Mouse (Mus musculus): ENCODE measurements around the gene Map4k1. TPM values are rescaled to one million over a fixed set of nuclear protein-coding genes. Genes with fewer than 3 reads are reported as not detected.
"Not testable (repeated sequence)": the region's sequence is repeated elsewhere in the genome, so short reads cannot be mapped to it uniquely, and the experiment has no call there.

The Map4k1 gene
- total RNA-seq, 4 experiments from 2014 or later, result 1.4 to 3.9 (median 1.8) TPM

DNA sequence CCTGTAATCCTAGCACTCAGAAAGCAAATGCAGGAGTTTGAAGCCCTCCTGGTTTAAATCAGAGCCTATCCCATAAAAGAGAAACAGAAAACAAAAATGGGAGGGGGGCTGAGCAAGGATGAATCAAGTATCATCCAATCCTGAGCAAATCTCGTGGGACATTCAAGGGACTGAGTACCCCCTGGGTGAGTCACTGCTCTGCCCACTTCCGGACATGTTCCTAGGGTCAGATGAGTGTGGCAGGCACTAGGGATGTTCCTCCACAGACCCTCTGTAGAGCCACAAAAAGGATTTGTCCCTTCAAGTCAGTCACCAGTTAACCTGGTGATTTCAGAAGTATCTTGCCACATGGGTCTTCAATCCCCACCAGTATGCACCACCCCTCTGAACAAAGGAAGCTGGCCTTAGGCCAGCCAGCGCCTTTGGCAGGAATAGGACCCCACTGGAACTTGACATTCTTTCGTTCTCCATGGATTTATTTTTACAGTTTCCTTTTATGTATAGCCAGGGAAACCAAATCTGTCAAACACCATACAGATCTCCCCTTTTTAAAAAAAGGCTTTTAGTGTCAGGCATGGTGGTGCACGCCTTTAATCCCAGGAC is 26.5 kb upstream of the Map4k1 start:
- no peak for DNase-seq

DNA sequence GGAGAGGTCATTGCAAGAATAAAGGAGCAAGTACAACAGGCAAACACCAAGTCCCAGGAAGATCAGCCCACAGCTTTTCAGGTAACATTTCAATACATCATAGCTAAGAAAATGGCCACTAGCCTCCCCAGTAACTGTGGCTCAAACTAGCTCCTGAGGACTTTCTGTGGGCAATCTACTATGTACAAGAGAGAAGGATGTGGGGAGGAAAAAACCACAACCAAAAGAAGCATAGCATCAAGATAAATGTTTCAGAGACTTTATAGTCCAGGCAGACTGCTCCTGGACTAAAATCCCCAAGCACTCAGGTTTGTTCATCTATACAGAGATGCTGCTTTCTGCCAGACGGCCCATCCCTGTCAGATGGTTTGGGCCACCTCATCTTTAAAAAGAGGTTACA is 25.6 kb upstream of the Map4k1 start:
- DNase-seq, result no peak

DNA sequence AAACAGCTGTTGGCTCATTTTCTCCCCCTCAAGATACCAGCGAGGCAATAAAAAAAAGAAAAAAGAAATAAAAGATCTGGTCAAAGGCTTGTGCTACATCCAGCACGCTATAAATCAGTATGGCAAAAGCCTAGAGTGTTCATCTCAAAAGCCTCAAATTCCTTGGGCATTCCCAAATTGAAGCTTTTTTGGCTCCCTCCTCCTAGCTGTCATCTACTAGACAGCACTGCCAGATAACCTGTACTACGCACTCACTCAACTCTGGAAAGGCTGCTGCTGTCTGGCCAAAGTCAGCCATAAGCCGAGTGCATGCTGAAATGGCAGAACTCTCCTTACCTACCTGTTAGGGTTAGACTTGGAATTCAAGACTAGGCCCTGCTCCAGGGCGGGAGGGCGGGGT is 24.6 kb upstream of the Map4k1 start:
- no peak for DNase-seq

DNA sequence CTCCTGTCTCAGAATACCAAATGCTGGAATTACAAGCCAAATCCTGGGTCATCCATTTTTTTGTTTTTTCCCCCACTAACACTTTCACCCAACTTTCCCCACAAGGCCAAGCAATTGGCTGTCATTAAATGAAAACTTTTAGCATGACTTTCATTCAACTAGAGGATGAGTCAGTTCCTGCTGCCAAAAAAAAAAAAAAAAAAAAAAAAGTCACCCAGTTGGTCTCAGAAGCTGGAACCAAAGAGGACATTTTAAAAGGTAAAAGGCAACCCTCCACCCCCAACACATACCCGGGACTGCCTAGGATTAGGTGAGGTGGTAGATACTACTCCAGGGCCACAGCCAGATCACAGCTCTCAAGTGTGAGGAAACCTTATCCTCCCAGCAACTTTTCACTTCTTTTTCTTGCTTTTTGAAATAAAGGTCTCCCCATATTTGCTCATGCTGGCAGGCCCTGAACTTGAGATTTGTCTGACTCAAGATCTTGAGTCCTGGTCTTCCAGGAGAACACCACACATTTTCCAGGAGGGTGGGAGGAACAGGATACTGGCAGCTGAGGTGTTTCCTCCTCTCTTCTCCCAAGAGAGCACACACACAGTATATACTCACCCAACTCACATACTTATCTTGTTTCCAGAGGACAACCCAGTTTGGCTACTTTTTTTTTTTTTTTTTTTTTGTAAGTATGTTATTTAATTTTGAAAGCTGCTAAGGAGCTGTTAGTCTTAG is 23.7 kb upstream of the Map4k1 start:
- no peak for DNase-seq

DNA sequence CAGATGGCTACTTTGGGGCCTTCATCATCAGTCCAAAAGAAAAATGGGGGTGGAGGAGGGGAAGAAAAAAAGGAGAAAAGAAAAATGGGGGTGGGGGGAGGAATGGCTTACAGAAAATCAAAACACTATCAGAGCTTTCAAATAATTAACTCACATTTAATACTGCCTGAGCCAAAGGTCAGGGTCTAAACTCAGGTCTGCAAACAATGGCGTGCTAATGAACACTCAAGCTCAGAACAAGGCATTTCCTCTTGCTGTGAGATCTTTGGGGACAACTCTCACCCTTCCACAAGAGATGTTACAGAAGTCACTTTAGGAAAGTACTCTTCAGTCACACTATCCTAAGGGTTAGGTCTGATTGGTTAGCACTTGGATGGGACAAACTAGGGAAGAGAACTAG is 23.1 kb upstream of the Map4k1 start:
- no peak for DNase-seq

DNA sequence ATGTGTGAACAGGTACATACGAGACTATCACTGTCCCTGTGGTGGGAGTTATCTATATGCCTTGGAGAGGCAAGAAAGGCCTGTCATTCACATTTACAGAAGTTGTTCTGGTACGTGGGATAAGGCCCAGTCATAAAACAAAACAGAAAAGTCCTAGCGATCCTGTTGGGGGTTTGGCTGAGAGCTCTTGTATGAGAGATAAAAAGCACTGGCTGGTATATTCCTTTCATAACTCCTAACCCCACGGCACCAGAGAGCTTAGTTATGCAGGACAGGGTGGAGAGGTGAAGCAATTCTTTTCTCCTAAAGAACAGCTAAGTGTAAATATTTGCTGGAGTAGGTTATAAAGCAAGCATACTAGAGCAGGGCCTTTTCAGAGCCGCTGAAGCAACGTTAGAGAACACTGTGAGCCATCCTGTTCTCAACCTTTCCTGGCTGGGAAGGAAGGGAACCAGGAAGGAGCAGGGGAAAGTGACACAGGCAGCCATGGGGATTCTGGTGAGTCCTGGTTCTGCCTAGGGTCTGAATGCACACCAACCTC is 22.3 kb upstream of the Map4k1 start:
- DNase-seq, result no peak

DNA sequence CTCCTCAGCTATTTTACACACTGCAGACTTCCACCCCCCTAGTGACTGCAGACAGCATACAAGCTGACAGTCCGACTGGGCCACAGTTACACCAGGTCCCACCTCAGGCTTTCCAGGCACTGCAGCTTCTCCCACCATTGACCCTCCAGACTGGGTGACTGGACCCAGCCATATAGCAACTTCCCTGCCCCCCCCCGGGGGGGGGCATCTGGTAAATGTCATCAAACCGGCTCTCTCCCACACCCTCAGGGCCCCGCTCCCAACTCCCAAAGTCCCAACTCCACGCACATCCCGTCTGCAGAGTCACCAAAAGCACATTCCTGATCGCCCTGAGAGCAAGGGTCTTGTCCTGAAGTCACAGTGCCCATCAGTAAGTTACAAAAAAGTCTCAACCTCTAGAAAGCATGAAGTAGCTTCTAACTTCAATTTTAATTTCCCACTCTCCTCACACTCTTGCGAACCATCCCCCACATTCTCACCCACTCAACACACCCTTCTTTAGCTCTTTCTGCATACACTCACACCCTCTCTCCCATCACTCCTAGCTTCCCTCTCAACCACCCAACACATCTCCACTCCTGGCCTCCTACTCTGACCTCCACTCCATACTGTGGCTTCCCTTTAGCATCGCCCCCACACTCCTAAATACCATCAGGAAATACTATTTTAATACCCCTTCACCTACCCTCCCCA is 21.4 kb upstream of the Map4k1 start:
- no peak for DNase-seq

DNA sequence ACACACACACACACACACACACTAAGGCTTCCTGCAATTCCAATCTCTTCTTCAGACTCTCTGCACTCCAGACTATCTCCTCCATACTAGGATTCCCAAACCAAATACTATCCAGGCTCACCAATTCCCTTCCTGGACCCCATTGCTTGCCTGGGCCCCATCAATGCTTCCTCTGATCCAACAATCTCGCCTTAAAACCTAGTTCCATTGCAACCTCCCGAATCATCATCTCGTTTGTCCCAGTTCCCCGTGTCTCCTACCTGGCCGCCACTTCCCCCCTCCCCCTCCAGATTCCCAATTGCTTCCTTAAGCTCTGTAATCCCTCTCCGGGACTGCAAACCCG is 20.3 kb upstream of the Map4k1 start:
- DNase-seq, result no peak

DNA sequence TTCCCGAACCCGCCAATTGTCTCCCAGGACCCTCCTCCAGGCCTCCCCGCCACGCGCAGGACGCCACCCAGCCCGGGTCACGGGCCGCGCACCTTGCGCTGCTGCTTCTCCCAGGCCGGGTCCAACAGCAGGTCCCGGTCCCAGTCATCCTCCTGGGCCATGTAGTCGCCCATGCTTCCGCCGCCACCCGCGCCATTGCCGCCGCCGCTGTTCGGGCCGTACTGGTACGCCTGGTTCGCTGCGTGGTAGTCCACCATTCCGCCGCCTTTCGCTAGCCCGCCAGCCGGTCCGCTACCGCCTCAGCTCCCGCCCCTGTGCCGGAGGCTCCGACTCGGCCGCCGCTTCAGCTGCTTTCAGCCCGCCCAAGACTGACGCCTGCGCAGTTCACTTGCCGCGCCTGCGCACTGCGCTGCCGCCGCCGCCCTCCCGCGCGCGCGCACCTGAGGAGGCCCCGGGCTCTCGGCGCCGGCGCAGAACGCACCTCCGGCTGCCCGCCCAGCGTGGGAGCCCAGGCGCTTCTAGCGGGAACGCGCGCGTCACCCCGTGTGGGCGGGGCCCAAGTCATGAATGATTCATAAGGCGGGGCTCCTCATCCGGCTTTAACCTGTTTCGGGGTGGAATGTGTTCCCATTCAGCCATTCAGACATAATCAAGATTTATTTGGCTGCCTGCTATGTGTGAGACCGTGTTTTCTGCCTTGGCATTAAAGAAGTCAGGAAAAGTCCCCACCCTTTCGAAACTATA is 19.8 kb upstream of the Map4k1 start, which contains the start of gene Actn4:
TSS of gene Actn4 (minus strand) at position 414 of the 744 bp plus-strand sequence.
- DNase-seq, result peak; percentile 98

DNA sequence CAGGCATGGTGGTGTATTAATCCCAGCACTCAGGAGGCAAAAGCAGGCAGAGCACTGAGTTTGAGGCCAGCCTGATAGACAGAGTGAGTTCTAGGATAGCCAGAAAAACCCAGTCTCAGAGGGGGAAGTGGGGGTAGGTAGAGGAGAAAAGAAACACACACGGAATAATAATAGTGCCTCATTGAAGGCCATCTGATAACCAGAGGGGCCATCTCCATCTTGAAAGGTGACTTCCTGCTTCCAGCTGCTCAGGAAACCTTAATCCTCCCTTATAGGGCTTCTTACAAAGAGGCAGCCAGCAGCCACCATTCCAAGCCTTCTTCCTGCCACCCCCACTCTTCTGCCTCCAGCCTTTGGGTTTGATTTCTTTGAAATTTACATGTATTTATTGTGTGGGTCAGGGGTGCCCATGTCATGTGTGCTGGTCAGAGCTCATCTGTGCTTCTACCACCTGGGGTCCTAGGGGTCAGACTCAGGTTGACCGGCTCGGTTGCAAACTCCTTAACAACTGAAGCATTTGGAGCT is 18.4 kb upstream of the Map4k1 start:
- DNase-seq, result no peak

DNA sequence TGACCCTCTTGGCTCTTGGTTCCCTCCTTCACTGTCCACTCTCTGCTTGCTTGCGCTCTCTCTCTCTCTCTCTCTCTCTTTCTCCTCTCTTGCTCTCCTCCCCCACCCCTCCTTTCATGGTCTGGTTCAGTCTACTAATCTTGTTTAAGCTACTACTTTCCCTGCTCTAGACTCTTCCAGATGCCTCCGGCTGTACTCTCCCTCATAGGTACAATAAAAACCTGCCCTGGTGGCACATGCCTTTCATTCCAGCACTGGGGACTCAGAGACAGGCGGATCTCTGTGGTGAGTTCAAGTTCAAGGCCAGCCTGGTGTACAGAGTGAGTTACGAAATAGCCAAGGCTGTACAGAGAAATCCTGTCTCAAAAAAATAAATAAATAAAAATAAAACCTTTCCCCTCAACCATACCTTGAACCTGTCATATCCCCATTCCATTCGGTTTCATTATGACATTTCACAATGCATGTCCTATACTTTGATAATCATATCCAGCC is 16.5 kb upstream of the Map4k1 start:
- no peak for DNase-seq

DNA sequence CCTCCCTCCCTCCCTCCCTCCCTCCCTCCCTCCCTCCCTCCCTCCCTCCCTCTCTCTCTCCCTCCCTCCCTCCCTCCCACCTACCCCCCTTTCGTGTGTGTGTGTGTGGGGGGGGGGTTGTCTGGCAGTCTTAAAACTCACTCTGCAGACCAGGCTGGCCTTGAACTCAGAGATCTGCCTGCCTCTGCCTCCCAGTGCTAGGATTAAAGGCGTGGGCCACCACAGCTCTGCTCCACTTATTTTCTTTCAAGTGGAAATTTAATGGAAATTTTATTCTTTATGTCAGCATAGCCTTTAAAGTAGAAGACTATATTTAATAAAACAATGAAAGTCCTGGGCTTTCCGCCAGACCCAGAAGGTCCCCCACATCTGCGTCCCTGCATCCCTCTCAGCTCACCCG is 15.7 kb upstream of the Map4k1 start:
- no peak for DNase-seq

DNA sequence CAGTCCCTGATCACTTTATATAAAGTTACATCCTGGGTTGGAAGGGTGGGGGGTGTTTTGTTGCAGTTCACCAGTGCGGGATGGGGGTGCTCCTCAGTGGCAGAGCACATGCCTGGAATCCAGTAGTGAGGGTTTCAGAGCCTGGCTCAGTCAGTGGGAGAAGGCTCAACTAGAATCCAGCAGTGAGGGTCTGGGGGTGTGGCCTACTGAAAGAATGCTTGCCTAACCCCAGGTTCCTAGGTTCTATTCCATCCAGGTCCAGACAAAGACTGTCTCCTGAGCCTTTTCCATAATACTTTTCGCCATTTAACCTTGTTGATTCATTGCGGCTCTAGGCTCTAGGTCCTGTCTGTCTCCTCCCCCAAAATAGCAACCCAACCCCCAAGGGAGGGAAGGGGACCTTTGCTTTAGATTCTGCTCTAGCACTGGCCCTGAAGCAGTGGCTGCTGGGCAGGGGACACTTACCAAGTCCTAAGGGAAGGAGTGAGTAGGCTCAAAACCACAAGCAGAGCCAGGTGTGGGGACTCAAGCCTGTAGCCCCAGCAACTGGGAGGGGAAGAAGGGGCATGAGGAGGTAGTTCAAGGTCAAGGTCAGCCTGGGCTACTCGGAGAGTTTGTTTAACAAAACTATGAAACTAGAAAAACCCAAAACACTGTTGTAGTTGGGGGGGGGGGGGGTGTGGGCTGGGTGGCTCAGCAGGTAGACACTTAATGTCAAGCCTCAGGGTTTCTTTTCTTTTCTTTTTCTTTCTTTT is 14.9 kb upstream of the Map4k1 start:
- DNase-seq, result no peak

DNA sequence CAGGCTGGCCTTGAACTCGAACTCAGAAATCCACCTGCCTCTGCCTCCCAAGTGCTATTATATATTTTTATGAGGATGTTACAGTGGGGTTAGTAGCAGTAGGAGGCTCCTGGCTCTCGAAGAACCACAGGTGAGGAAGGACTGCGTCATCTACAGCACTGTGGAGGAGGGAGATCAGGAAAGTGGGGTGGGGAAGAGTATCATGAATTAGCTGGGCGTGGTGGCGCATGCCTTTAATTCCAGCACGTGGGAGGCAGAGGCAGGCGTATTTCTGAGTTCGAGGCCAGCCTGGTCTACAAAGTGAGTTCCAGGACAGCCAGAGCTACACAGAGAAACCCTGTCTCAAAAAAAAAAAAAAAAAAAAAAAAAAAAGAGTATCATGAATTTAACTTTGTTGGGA is 13.7 kb upstream of the Map4k1 start:
- not testable (repeated sequence) for DNase-seq

DNA sequence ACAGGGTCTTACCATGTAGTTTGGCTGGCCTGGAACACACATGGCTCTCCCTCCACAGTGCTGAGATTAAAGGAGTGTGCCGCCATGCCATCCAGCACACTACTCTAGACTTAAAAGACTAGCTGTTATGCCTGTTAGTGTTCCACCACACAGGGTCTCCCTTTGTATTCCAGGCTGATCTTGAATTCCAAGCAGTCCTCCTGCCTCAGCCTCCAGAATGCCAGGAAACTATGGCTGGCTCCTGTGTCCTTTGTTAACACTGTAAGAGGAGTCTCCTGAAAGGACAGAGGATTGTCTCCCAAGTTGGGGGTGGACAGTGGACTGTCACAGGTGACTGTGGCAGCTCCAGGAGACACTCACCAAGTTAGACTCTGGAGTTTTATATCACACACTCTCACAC is 12.6 kb upstream of the Map4k1 start:
- DNase-seq, result no peak

DNA sequence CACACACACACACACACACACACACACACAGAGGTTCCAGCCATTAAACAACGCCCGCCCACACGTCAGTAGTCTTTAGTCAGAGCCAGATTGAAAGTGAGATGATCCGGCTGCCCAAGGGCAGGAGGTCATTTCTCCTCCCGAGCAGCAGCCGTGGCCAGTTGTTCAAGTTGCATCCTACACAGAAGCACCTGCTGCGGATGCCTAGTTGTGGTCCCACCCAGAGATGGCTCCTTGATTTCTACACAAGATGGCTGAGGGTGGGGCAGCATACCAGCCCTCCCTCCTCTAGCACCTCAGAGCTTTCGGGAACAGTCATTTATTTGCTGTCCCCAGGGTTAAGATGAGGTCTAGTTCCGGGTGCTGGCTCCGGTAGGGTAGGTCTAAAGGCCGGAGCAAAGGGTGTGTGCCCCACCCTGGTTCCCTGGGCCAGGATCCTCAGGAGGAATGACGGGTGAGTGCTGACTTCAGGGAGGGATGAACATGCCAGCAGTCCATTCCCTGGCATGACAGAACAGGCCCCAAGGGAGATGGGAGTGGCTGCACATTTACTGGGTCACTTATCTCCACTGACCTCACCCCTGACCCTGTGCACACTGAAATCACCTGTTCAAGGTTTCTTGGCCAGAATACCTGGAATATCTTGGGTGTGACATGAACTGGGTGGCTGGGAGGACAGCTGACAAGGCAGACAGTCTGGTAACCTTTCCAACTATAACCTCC is 12.0 kb upstream of the Map4k1 start:
- DNase-seq, result no peak

DNA sequence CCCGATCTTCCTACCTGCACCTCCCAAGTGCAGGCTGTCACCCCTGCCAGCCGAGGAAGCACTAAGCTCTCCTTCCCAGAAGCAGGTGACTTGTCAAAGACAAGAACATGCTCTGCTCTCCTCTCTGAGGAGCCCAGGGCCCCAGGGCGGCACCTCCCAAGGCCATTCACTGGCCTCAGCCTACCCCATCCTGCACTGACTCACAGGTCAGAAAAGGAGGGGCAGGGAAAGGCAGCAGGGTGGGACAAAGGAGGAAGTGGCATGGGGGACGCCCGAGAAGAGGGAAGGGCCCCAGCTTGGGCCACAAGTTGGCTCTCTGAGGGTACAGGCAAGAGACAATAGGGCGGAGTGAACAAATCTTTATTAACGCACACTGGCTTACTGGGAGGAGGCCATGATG is 10.8 kb upstream of the Map4k1 start:
- DNase-seq, result no peak

DNA sequence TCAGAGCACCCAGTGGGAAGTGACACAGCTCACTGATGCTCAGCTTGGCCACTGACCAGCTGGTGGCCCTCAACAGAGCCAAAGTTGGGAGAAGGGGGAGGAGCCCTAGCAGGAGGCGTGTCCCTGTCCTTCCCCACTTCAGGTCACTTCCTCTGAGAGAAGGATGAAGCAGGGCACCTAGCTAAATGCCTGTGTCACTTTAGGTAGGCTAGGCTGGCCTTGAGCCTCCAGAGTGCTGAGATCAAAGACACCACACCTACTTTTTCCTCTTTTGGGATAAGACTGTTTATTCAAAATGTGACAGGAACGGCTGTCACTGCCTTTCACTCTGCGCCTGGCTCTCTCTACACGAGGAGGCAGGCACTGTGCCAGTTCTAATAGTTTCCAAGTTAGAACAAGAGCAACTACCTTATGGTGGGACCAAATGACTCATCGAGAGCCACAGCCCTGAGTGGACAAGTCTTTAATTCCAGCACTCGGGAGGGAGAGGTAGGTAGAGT is 10.0 kb upstream of the Map4k1 start:
- no peak for DNase-seq

DNA sequence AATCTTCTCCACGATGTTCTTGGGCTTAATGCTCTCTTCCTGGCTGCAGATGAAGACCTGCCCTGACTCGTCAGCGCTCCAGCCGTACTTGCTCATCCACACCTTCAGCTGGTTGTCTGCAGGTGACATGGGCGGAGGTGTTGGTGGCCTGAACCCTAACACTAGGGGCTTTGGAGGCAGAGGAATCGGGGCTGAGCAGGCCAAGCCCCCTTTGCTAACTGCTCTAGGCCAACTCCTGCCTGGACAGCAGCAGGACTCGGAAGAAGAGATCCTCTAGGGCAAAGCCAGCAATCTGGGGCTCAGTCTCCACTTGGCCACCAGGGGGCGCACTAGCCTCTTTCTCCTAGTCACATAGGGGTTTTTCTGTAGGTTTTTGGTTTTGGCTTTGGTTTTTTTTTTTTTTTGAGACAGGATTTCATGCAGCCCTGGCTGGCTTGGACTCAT is 9.3 kb upstream of the Map4k1 start:
- no peak for DNase-seq

DNA sequence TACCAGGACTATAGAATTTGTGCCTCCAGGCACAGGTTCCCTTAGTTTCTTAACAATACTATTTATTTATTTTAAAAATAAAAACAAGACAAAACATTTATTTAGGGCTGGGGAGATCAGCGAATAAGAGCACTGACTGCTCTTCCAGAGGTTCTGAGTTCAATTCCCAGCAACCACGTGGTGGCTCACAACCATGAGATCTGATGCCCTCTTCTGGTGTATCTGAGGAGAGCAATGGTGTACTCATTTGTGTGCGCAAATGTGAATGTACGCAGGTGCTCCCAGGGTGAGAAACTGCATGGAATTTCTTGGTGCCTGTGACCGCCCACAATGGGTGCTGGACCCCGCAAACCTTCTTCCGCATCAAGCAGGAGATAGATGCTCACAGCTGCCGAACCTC is 8.8 kb upstream of the Map4k1 start:
- DNase-seq, result no peak

DNA sequence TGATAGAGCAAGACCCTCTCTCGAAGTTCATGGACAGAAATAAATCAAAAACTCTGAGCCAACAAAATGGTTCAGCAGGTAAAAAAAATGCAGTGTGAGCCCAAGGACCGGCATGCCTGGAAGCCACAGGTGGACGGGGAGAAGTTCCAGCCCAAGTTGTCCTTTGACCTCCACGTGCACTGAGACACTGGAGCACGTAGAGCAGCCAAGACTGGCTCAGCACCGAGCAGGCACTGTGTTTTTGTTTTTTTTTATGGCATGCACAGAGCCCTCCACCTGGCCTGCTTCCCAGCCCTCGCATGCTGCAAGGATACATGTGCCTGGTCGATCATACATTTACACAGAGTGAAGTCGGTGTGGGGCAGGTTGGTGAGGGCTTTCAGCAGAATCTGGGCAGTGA is 4.3 kb upstream of the Map4k1 start:
- DNase-seq, result no peak
